Mouse (Mus musculus): ENCODE results near the gene Mical3.

Gene Mical3

GRCm38 (mm10) chr6:121109998-121110603 lies 20.7 kb downstream of the Mical3 start:
- peak; percentile 100 for DNase-seq (ENCODE audit: low read depth, low spot score)

GRCm38 (mm10) chr6:121109181-121109981 lies 21.4 kb downstream of the Mical3 start:
- DNase-seq (ENCODE audit: low read depth, low spot score), result peak; percentile 59

- DNase-seq (ENCODE audit: low read depth, low spot score), result no peak
Observed at GRCm38 (mm10) chr6:121108075-121108474, 22.7 kb downstream of the Mical3 start.

- peak; percentile 77 for DNase-seq (ENCODE audit: low read depth, low spot score)
Observed at GRCm38 (mm10) chr6:121106711-121107405, 23.9 kb downstream of the Mical3 start.

- peak; percentile 72 for DNase-seq (ENCODE audit: low read depth, low spot score)
Observed at GRCm38 (mm10) chr6:121105726-121106125, 25.1 kb downstream of the Mical3 start.

DNA sequence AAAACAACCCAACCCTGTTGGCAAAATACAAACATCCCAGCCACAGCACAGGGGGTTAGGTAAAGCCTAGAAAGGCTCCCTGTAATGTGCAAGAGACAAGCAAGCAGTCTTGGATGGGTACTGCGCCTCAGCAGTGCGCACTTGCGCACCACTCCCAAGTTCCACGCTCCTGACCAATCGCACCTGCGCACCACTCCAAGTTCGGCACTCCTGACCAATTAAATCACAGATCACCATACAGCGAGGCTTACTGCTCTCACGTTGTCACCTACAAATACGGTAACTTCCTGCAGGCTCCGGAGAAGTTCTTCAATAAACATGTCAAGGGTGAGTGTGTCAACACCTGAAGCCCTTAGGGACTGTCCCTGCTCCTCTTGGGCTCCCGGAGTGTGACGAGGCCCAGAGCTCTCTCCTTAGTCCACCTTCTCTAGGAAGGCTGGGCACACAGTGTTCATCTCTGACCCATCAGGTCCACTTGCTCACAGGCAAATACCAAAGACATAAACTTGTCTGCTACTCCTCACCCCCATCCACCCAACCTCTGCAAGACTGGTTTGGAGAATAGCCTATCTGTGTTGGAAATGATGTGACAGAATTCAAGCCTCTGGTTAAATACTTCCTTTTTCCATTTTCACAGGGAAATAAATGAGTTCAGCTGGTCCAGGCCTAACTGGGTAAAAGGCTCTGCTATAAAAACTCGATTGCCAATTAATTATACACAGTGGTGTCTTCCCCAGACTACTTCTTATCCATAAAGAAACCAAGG lies 27.2 kb downstream of the Mical3 start:
- no peak for DNase-seq (ENCODE audit: low read depth, low spot score)

- DNase-seq (ENCODE audit: low read depth, low spot score), result peak; percentile 74
Observed at GRCm38 (mm10) chr6:121102941-121103340, 27.9 kb downstream of the Mical3 start.

DNA sequence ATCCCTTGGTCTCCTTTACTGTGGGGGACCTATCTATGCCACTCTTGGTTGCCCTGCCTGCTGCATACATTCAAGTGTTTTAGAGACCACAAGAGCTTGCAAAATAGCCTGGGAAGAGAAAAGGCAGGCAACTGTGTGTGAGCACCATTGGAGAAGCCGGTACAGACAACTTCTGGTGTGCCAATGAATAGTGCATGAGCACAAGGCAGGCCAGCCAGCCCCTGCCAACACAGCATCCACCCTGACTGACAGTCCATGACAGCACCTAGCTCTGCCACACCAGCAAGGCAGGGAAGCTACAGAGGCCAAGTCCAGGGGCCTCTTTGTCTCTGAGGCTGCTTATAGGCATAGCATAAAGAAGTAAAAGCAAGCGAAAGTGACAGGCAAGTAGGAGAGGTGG lies 28.7 kb downstream of the Mical3 start:
- no peak for DNase-seq (ENCODE audit: low read depth, low spot score)

DNA sequence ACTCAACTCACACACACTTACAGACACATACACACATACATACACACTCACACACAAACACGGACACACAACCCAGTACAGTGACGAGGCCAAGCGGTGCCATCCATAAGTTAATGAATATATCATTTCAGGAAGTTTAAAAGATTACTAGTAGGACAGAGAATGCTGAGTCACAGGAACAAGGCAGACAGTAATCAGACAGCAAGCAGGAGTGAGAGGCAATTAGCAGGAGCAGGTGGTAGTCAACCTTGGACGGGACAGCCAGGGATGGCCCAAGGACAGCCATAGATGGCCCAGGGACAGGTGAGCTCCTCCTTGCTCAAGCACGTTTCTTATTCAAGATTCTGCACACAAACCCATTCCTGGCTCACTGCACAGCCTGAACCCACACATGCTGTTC lies 29.6 kb downstream of the Mical3 start:
- DNase-seq (ENCODE audit: low read depth, low spot score), result no peak

- DNase-seq (ENCODE audit: low read depth, low spot score), result peak; percentile 65
Observed at GRCm38 (mm10) chr6:121099831-121100230, 31.0 kb downstream of the Mical3 start.

DNA sequence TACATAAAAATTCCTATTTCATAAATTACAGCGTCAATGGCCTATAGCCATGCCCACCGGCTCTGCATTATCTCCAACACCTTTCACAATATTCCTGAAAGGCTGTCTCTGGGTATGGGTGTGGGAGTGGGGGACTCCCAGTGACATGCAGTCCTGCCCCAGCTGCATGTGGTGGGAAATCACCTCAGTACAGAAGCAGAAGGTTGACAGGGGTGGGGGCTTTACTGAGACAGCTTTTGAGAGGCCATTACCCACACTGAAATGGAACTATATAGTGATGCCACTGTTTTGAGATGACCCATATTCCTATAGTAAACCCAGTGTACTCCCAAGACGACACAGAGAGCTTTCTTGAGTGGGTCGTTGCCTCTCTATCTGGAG lies 31.6 kb downstream of the Mical3 start:
- no peak for DNase-seq (ENCODE audit: low read depth, low spot score)

DNA sequence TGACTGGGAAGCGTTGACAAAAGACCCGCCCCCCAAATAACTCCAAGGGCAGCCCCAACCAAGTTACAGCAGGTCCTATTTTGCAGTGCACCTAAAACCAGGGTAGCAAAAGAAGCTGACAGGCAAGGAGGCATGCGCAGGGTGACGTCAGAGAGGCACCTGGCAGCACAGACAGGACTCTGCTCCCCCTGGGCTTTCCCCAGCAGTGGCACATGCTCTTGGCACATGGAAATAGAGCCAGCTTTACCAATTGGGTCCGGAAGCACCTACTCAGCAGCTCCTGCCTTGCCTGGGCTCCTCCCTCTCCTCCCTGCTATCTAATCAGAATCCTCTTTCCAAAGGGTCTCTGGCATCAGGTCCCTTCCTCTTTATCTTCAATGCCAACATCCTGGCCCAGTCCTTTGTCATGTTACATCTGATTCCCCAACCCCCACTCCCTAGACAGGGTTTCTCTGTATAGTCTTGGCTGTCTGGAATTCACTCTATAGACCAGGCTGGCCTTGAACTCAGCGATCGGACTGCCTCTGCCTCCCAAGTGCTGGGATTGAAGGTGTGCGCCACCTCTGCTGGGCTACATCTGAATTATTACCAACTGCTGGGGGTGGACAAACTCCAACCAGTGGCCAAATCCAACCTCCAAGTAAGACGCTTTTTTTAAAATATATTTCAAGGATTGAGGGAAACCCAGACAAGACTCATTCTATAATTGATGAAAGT lies 32.1 kb downstream of the Mical3 start:
- peak; percentile 79 for DNase-seq (ENCODE audit: low read depth, low spot score)

GRCm38 (mm10) chr6:121098109-121098508 lies 32.7 kb downstream of the Mical3 start:
- no peak for DNase-seq (ENCODE audit: low read depth, low spot score)

- DNase-seq (ENCODE audit: low read depth, low spot score), result no peak
Observed at GRCm38 (mm10) chr6:121096862-121097261, 33.9 kb downstream of the Mical3 start.

GRCm38 (mm10) chr6:121096390-121096789 lies 34.4 kb downstream of the Mical3 start:
- no peak for DNase-seq (ENCODE audit: low read depth, low spot score)

GRCm38 (mm10) chr6:121093662-121094408 lies 37.0 kb downstream of the Mical3 start:
- no peak for DNase-seq (ENCODE audit: low read depth, low spot score)

DNA sequence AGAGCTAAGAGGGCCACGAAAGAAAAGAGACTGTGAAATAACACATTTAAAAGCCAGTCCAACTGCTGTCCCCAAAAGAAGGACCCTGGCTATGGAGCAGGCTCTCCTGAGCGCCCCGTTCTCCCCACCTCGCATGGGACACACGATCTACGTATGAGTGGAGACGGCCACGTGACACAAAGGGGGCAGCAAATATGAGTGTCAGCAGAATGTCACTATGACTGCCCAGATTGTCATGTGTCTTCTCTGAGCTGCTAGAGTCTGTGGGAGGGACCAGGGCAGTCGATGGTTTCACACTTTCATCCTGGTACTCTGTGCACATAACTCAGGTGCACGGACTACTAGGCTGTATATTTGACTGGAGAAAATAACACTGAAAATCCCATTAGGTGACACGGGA lies 40.0 kb downstream of the Mical3 start:
- no peak for DNase-seq (ENCODE audit: low read depth, low spot score)

- peak; percentile 88 for DNase-seq (ENCODE audit: low read depth, low spot score)
Observed at GRCm38 (mm10) chr6:121087586-121088245, 43.1 kb downstream of the Mical3 start.

DNA sequence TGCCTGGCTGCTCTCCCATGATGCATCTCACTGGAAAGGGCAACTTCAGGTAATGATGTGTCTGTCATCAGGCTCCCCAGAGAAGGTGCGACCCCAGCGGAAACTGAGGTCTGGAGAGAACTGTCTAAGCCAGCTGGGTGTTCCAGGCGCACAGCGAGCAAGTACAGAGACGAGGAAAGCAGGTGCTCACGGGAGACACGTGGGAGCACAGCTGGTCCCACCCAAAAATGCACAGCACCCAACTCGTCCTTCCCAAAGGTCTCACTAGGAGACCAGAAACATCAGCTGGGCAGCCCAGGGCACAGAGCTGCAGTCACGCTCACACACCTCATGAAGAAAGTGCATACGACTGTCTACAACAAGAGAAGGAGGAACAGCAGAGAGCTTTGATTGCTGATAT lies 43.7 kb downstream of the Mical3 start:
- no peak for DNase-seq (ENCODE audit: low read depth, low spot score)

DNA sequence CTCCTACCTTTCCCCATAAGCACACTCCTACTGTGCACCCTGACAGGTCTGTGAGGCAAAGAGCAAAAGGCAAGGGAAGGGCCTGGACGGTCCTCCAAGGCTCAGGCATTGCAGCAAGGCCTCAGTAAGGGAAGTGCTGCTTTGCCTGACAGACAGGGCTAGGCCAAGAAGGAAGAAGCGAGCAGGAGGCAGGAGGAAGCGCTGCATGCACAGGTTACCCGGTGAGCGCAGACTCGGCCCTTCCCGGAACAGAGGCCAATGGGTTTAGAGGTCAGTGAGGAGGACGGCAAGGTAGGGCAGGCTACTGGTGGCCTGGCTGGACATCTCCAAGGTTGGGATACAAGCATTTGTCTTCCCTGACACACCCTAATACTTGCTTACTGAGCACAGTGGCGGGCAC lies 44.6 kb downstream of the Mical3 start:
- DNase-seq (ENCODE audit: low read depth, low spot score), result no peak

Data from brain, adult 2 months (tissue).